Mouse (Mus musculus) CD4-positive naive resting alpha-beta T cell, adult 76 days (primary cell): ENCODE data around the gene Cfap74. TPM values are rescaled to one million over a fixed set of nuclear protein-coding genes. Genes with fewer than 3 reads are reported as not detected.

Experiments
- total RNA-seq: library from RNA; stranded (reverse); gene quantifications from one replicate; pipeline ENCODE4 v1.2.4, GENCODE M21; 2023

The Cfap74 gene
- 0.70 TPM for total RNA-seq

DNA sequence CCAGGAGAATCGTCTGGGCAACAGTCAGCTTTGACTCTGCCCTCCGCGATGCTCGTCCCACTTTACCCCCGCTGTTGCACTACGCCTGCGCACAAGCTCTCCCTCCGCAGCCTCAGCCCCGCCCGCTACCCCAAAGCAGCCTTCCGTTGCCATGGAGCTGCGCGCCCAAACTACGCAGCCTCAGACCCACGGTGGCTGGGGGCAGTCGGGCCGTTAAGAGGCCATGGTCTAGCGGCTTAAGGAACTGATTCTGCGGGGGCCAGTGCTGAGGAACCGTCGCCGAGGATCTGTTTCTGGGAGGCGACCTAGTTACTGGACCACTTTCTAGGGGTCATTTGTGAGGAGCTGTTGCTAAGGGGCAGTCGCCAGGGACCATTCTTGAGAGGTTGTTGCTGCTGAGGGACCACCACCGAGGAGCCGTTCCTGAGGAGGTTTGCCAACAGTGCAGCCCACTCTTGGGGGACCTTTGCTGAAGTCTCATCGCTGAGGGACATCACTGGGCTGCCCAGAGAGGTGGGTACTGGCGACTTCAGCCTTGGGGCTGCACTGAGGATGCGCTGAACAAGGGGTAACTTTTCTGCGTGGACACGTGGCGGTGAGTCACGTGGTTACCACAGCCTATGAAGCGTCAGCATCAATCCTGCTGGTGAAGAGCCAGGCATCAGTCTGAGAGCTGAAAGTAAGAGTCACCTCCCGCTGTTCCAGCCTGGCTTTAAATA is at the start of gene Cfap74:
TSS of gene Cfap74 (plus strand) at position 133 of the 719 bp plus-strand sequence.

DNA sequence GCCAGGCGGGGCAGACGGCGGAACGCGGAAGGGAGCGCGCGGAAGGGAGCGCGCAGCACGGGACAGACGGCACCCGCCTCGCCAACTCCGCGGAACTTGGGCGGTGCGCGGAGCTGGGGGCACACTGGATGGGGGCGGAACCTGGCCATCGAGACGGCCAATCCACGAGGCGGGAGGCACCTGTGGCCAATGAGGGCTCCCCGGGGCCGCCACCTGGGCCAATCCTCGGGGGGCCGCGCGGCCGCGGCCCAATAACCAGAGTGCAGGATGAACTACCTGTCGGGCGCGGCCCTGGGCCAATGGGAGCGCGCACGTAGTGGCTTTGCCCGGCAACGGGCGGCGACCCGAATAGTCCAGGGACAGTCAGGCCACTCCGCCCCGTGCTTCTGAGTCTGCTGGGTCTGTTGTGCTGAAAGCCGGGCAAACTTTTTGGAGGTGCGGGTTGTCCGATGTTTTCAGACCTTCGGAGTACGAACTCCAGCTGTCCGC is 47.6 kb upstream of the Cfap74 start, which contains the start of gene Prkcz:
TSS of gene Prkcz (minus strand) at position 59 of the 489 bp plus-strand sequence.

DNA sequence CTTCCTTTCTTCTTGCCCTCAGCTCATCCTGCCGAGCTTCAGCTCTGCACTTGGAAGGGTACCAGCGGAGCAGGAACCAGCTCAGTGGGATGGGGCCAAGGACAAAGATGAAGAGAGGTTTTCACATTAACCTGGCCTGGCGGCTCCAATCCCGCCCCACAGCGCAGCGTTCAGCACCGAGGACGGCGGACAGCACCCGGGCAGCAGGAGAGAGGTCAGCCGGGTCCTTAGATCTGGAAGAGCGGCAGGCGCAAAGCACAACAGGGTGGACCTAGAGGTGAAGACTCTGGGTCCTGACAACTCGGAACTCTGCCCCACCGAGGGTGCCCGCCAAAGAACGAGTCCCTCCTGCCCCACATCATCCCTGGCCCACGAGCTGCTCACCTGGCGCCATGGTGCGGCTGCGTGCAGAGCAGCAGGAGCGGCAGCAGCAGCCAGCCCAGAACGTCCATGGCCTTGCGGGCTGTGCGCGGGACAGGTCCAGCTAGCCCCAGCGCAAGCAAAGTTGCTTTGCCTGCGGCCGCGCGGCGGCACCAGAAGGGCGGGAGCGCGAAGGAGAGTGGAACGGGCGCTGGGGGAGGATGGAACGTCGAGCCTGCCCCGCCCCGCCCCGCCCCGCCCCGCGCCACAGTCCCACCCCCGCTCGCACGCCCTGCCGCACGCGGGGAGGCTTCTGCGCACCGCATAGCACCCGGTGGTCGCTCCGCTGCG is 11.3 kb upstream of the Cfap74 start, which contains the start of gene Gabrd:
TSS of gene Gabrd (minus strand) at position 602 of the 711 bp plus-strand sequence.

DNA sequence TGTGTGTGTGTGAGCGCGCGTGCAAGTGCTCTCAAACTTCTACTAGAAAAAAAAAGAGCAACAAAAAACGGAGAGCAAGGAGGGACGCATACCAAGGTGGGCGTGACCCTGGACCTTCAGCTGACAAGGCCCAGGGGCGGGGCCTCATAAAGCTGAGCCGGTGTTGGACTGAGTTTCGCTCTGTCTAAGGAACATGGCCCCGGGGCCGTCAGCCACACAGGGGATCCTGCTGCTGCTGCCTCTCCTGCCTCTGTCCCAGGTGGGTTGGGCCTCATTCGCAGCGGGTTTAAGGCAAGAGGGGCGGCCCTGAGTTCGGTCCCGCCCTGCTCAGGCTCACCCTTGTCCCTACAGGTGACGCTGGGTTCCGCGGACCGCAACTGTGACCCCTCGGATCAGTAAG is 60.0 kb downstream of the Cfap74 start, which contains the start of gene Tmem52:
TSS of gene Tmem52 (plus strand) at position 163 of the 400 bp plus-strand sequence.

DNA sequence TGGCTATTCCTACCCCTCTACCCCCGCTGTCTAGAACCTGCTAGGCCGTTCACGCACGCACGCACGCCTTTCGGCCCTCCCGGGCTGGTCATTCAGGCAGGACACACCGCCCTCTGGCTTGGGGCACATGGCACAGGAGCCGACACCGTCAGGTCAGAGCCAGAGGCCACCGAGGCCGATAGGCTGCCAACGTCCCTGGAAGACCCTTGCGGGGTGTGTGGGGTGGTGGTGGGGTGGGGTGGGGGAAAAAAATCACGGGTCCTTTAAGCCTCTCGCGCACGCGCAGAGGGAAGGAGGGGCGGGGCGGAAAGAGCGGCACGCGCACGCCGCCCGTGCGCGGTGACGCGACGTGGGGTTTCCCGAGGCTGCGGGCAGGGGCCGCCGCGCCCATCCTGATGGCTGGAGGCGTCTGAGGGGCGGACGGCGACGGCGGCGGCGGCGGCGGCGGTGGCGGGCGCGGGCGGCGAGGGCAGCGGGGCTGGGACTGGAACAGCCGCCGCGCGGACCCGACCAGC is 82.1 kb downstream of the Cfap74 start, which contains the start of gene Gnb1:
TSS of gene Gnb1 (plus strand) at position 372 of the 515 bp plus-strand sequence.

Other genes with a start within 250 kb of the Cfap74 start
- gene Ski, start 186.6 kb upstream of the Cfap74 start, total RNA-seq, result 167 TPM
- 40.8 TPM for gene Faap20, start 159.4 kb upstream of the Cfap74 start, total RNA-seq
- 18.4 TPM for gene Prkcz, start 47.8 kb upstream of the Cfap74 start, total RNA-seq
- not detected for gene Gabrd, start 11.1 kb upstream of the Cfap74 start, total RNA-seq
- not detected for gene Tmem52, start 59.9 kb downstream of the Cfap74 start, total RNA-seq
- gene Gnb1, start 82.2 kb downstream of the Cfap74 start, total RNA-seq, result 275 TPM
- 46.9 TPM for gene Nadk, start 153.2 kb downstream of the Cfap74 start, total RNA-seq
- 34.9 TPM for gene Slc35e2, start 192.2 kb downstream of the Cfap74 start, total RNA-seq
- gene Cdk11b, start 215.7 kb downstream of the Cfap74 start, total RNA-seq, result 204 TPM
- not detected for gene Gm10563, start 236.2 kb downstream of the Cfap74 start, total RNA-seq
- not detected for gene Mmp23, start 244.2 kb downstream of the Cfap74 start, total RNA-seq